Mouse (Mus musculus): ENCODE measurements at regions not wholly inside any gene's neighbourhood (a gene's known extent, or its start where the extent isn't known, plus 50 kb on each side); places are given as distances from the start of the nearest gene placed in this dataset.
A peak's percentile ranks its signal among the peaks of the same experiment; 100 is the strongest.

DNA sequence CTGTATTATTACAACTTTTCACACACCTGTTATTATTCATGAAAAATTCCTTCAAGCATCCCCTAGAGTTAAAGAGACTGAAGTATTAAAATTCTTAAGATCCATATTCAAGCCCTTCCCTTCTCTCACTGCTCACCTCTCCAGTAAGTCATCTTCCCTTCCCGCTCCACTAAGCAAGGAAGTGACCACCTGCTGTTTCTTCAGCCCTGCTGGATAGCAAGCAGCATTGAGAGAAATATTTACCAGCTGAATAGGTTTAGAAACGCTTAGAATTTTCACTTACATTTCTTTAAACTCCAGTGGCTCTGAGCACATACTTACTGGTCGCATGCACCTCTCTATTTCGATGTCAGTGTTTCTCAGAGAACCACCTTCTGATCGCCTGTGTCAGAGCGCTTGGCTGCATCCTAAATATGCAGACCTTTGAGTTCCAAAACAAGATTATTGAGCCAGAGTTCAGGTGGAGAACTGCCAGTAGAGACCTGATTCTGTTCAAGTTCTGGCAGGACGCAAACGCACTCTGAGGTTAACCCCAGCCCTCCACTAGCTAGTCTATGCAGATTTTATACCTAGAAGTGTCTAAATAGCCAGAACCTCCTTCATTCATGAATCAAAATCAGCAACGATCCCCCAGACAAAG, 314.9 kb downstream of the Mllt3 start:
- Histone ChIP-seq H3K9ac (ENCODE audit: low read depth, low read length) (no peak overlapping the region), H3K4me3 (ENCODE audit: low read depth, low read length) (no peak overlapping the region), H3K4me1 (replicated peaks; ENCODE audit: control insufficient read depth, insufficient read depth, low read length) (no peaks in the 10 kb centered on the region), H3K27ac (ENCODE audit: low read depth, low read length) (no peak overlapping the region), H3K4me2 (replicated peaks; ENCODE audit: low read depth, low read length) (no peak overlapping the region), H3K36me3 (ENCODE audit: control insufficient read depth, insufficient read depth, low read length) (no peaks in the 10 kb centered on the region), H3K27me3 (ENCODE audit: control insufficient read depth, insufficient read depth, low read length) (no peaks in the 10 kb centered on the region), H3K9me3 (ENCODE audit: control insufficient read depth, low read length) (no peaks in the 10 kb centered on the region)
- no peak for ATAC-seq (ENCODE audit: low FRiP score)
- 62% methylated on average over 9 of the region's 9 CpGs for WGBS
- DNase-seq (ENCODE audit: low spot score): no peak

DNA sequence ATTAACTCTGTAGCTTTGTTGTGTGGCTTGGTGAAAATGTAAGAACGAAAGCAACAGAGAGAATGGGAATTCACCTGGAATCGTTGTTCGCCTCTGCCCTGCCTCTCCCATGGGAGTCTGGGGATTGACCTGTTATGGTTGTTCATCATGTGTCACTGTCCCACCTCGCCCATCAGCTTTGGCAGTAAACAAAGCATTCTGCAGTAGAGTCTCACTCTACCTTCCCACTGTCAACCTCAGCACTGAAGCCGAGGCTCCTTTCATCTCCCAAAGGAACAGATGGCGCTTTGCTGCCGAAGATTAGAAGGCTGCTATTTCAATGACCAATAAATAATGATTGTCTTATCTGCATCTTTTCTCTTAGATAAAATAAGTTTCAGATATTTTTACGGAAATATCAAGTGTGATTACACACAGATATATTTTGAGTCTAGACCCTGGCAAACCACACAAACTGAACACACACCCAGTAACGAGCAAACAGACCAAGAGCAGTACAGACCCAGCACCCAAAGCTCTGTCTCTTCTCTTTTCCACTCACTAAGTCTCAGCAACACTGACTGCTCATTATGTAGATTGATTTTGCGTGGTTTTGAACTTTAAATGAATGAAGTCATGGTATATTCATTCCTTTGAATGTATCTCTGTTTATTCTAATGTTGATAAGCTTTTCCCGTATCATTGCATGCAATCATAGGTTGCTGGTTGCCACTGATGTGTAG, 317.8 kb downstream of the Mllt3 start:
- Histone ChIP-seq H3K9ac (ENCODE audit: low read depth, low read length) (no peak overlapping the region), H3K4me1 (replicated peaks; ENCODE audit: control insufficient read depth, insufficient read depth, low read length) (no peaks in the 10 kb centered on the region), H3K4me3 (ENCODE audit: low read depth, low read length) (no peak overlapping the region), H3K4me2 (replicated peaks; ENCODE audit: low read depth, low read length) (no peak overlapping the region), H3K27me3 (ENCODE audit: control insufficient read depth, insufficient read depth, low read length) (no peaks in the 10 kb centered on the region), H3K9me3 (ENCODE audit: control insufficient read depth, low read length) (no peaks in the 10 kb centered on the region), H3K27ac (ENCODE audit: low read depth, low read length) (no peak overlapping the region), H3K36me3 (ENCODE audit: control insufficient read depth, insufficient read depth, low read length) (no peaks in the 10 kb centered on the region)
- WGBS: 63% methylated on average over 11 of the region's 11 CpGs
- peak; percentile 53; the same call in 1 of the 2 replicates for ATAC-seq (ENCODE audit: low FRiP score)
- no peak for DNase-seq (ENCODE audit: low spot score)

DNA sequence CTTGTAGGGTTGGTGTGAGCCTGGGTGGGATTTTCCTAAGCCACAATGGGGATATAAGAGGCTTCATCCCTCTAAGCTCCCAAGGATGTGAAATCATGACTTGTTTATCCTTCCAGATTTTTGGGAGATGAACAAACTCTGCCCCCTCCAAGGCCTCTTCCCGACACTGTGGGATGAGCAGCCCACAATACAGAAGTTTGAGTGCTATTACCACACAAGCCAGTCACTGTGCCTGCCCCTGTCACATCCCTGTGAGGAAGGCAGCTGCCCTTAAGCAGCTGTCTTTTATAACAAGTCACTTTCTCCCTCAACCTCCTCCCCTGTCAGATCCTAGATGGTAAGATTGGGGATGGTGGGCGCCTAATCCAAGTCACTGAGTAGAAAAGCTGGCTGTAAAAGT, 320.5 kb downstream of the Mllt3 start:
- Histone ChIP-seq H3K36me3 (ENCODE audit: control insufficient read depth, insufficient read depth, low read length) (no peaks in the 10 kb centered on the region), H3K4me2 (replicated peaks; ENCODE audit: low read depth, low read length) (no peak overlapping the region), H3K4me1 (replicated peaks; ENCODE audit: control insufficient read depth, insufficient read depth, low read length) (no peaks in the 10 kb centered on the region), H3K9me3 (ENCODE audit: control insufficient read depth, low read length) (no peaks in the 10 kb centered on the region), H3K27ac (ENCODE audit: low read depth, low read length) (no peak overlapping the region), H3K4me3 (ENCODE audit: low read depth, low read length) (no peak overlapping the region), H3K9ac (ENCODE audit: low read depth, low read length) (no peak overlapping the region), H3K27me3 (ENCODE audit: control insufficient read depth, insufficient read depth, low read length) (no peaks in the 10 kb centered on the region)
- 83% methylated on average over 2 of the region's 2 CpGs for WGBS
- ATAC-seq (ENCODE audit: low FRiP score) (no peak), DNase-seq (ENCODE audit: low spot score) (no peak)

DNA sequence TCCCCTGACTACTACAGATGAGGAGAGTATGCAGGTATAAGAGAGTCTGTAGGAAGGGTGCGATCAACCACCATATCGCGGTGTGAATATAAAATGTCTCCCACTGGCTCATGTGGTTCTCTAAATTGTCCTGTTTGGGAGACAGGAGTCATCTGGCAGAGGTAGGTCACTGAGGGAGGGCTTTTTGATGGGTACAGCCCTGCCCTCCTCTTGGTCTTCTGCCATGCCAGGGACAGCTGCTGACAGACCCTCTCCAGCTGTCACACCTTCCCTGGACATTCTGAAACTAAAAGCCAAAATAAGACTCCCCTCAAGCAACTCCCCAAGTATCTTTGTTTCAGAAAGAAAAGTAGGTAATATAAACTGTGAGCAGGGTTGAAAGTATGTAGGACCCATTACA, 320.9 kb downstream of the Mllt3 start:
- ATAC-seq (ENCODE audit: low FRiP score): no peak
- Histone ChIP-seq H3K9ac (ENCODE audit: low read depth, low read length) (no peak overlapping the region), H3K27me3 (ENCODE audit: control insufficient read depth, insufficient read depth, low read length) (no peaks in the 10 kb centered on the region), H3K4me2 (replicated peaks; ENCODE audit: low read depth, low read length) (no peak overlapping the region), H3K36me3 (ENCODE audit: control insufficient read depth, insufficient read depth, low read length) (no peaks in the 10 kb centered on the region), H3K4me3 (ENCODE audit: low read depth, low read length) (no peak overlapping the region), H3K4me1 (replicated peaks; ENCODE audit: control insufficient read depth, insufficient read depth, low read length) (no peaks in the 10 kb centered on the region), H3K27ac (ENCODE audit: low read depth, low read length) (no peak overlapping the region), H3K9me3 (ENCODE audit: control insufficient read depth, low read length) (no peaks in the 10 kb centered on the region)
- WGBS: 94% methylated on average over 3 of the region's 3 CpGs
- DNase-seq (ENCODE audit: low spot score): no peak

DNA sequence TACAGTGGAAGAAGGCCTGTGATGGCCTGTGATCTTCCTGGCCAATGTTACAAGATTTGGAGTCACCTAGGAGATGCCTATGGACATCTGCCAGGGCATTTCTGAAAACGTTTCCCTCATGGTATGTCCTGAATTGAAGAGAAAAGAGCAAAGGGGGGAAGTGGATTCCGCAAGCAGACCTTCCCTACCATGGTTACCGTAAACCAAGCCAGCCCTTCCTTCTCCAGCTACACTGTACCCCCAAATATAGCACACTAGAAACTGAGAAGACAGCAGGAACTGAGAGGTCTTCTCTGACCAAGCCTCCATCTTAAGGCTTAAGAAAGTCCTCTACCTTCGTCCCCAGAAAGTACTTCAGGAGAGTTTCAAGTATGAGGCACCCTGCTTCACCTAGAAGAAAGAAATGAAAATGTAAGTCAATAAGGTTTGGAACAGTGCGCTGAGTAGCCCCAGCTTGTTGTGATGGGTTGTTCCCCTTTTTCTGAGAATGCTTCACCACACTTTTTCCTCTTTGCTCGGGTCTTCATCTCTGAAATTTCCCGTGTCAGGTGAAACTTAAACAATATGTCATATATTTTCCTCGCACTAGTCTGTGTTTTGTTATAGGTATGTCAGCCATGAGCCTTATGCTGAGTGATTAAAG, 321.9 kb downstream of the Mllt3 start:
- 89% methylated on average over 8 of the region's 8 CpGs for WGBS
- H3K9me3 ChIP-seq (ENCODE audit: control insufficient read depth, low read length): no peaks in the 10 kb centered on the region
- no peaks in the 10 kb centered on the region for H3K27me3 ChIP-seq (ENCODE audit: control insufficient read depth, insufficient read depth, low read length)
- DNase-seq (ENCODE audit: low spot score): no peak
- H3K9ac ChIP-seq (ENCODE audit: low read depth, low read length): no peak overlapping the region
- ATAC-seq (ENCODE audit: low FRiP score): no peak
- no peak overlapping the region for H3K4me3 ChIP-seq (ENCODE audit: low read depth, low read length)
- no peaks in the 10 kb centered on the region for H3K36me3 ChIP-seq (ENCODE audit: control insufficient read depth, insufficient read depth, low read length)
- no peaks in the 10 kb centered on the region for H3K4me1 ChIP-seq (replicated peaks; ENCODE audit: control insufficient read depth, insufficient read depth, low read length)
- no peak overlapping the region for H3K27ac ChIP-seq (ENCODE audit: low read depth, low read length)
- H3K4me2 ChIP-seq (replicated peaks; ENCODE audit: low read depth, low read length): no peak overlapping the region

DNA sequence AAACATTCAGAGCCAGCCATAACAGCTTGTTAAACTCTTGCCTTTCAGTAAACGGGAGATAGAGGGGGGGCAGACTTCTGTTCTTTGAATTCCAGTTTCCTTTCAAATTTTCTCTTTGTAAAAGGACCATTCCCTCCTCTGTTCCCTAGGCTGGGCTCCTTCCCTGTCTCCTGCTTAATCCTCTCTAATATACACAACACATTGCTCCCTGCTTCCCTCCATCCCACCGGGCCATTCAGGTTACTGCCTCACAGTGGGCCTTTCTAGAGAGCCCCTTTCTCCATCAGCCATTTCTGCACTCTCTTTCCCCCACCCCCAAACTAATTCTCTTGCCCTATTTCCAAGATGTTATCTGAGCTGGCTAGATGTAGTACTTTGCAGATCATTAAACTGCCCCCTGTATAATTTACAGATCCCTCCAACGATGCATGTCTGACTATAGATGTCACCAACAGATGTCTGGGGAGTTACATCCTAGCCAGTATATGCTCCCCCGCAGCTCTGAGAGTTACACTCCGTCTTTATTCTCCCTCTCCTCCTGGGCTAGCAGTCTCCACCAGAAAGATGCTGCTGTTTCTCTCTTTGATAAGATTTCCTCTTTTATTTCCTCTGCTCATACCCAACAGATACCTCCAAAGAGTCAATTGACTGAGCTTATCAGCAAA, 324.1 kb downstream of the Mllt3 start:
- WGBS: 30% methylated on average over 5 of the region's 5 CpGs
- Histone ChIP-seq H3K4me3 (ENCODE audit: low read depth, low read length) (no peak overlapping the region), H3K4me1 (replicated peaks; ENCODE audit: control insufficient read depth, insufficient read depth, low read length) (no peaks in the 10 kb centered on the region), H3K9me3 (ENCODE audit: control insufficient read depth, low read length) (no peaks in the 10 kb centered on the region), H3K9ac (ENCODE audit: low read depth, low read length) (no peak overlapping the region), H3K36me3 (ENCODE audit: control insufficient read depth, insufficient read depth, low read length) (no peaks in the 10 kb centered on the region), H3K4me2 (replicated peaks; ENCODE audit: low read depth, low read length) (no peak overlapping the region), H3K27ac (ENCODE audit: low read depth, low read length) (no peak overlapping the region), H3K27me3 (ENCODE audit: control insufficient read depth, insufficient read depth, low read length) (no peaks in the 10 kb centered on the region)
- DNase-seq (ENCODE audit: low spot score) (no peak), ATAC-seq (ENCODE audit: low FRiP score) (no peak)

DNA sequence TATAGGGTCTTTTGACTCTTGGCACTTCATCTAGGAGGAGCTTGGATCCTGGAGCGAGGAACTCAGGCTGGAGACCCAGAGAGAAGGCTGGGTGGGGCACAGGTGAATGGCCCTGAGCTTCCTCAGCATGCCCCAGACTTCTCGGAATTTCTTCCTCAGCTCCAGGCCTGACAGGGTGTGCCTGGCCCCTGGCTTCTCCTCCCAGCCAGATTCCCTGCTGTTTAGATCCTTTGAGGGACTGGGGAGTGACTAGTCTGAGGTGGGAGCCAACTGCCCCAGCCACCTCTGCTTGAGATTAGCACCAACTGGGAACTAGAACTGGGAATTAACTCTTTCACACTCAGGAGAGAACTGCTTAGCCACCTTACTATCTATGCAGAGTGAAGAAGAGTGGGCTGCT, 325.8 kb downstream of the Mllt3 start:
- H3K9ac ChIP-seq (ENCODE audit: low read depth, low read length): no peak overlapping the region
- no peaks in the 10 kb centered on the region for H3K9me3 ChIP-seq (ENCODE audit: control insufficient read depth, low read length)
- H3K4me3 ChIP-seq (ENCODE audit: low read depth, low read length): no peak overlapping the region
- H3K4me2 ChIP-seq (replicated peaks; ENCODE audit: low read depth, low read length): no peak overlapping the region
- 60% methylated on average over 2 of the region's 2 CpGs for WGBS
- DNase-seq (ENCODE audit: low spot score): no peak
- no peak overlapping the region for H3K27ac ChIP-seq (ENCODE audit: low read depth, low read length)
- ATAC-seq (ENCODE audit: low FRiP score): no peak
- H3K27me3 ChIP-seq (ENCODE audit: control insufficient read depth, insufficient read depth, low read length): no peaks in the 10 kb centered on the region
- no peaks in the 10 kb centered on the region for H3K4me1 ChIP-seq (replicated peaks; ENCODE audit: control insufficient read depth, insufficient read depth, low read length)
- H3K36me3 ChIP-seq (ENCODE audit: control insufficient read depth, insufficient read depth, low read length): no peaks in the 10 kb centered on the region

DNA sequence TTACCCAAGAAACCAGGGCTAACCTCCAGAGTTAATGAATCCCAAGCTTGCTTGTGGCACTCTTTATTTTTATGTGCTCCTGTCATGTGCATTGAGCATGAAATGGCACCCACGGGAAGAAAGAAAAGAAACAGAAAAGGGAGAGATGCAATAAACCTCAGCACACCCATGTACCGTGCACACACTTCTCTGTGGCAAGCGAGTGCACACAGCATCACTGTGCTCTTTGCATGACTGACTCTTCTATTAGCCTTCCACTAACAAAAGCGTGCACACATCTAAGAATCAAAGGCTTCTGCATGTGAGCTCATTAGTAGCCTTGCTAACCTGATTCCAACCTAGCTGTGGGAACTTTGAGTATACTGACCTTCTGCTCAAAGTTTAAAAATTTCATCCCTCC, 330.3 kb downstream of the Mllt3 start:
- no peaks in the 10 kb centered on the region for H3K36me3 ChIP-seq (ENCODE audit: control insufficient read depth, insufficient read depth, low read length)
- DNase-seq (ENCODE audit: low spot score): no peak
- H3K4me3 ChIP-seq (ENCODE audit: low read depth, low read length): no peak overlapping the region
- ATAC-seq (ENCODE audit: low FRiP score): no peak
- 65% methylated on average over 4 of the region's 4 CpGs for WGBS
- H3K9ac ChIP-seq (ENCODE audit: low read depth, low read length): no peak overlapping the region
- no peaks in the 10 kb centered on the region for H3K27me3 ChIP-seq (ENCODE audit: control insufficient read depth, insufficient read depth, low read length)
- H3K4me1 ChIP-seq (replicated peaks; ENCODE audit: control insufficient read depth, insufficient read depth, low read length): no peaks in the 10 kb centered on the region
- H3K4me2 ChIP-seq (replicated peaks; ENCODE audit: low read depth, low read length): no peak overlapping the region
- no peak overlapping the region for H3K27ac ChIP-seq (ENCODE audit: low read depth, low read length)
- no peaks in the 10 kb centered on the region for H3K9me3 ChIP-seq (ENCODE audit: control insufficient read depth, low read length)
